Mouse (Mus musculus): Measurements from ENCODE around the gene Prom1. TPM values are rescaled to one million over a fixed set of nuclear protein-coding genes. Genes with fewer than 3 reads are reported as not detected.

Gene Prom1
- polyA plus RNA-seq, 1 experiment from 2014 or later, result 20.5 TPM

- Histone ChIP-seq H3K36me3 (ENCODE audit: control insufficient read depth, insufficient read depth, low read length) (no peaks in the 10 kb centered on the region), H3K4me3 (ENCODE audit: low read depth, low read length) (no peak overlapping the region), H3K9ac (ENCODE audit: low read depth, low read length) (no peak overlapping the region), H3K4me2 (no peak overlapping the region), H3K27me3 (ENCODE audit: control insufficient read depth, insufficient read depth, low read length) (no peaks in the 10 kb centered on the region), H3K27ac (ENCODE audit: low read depth, low read length) (no peak overlapping the region), H3K4me1 (ENCODE audit: control insufficient read depth, insufficient read depth, low read length) (no peaks in the 10 kb centered on the region), H3K9me3 (replicated peaks; ENCODE audit: control insufficient read depth, low read length) (peaks cover under 1% of the 10 kb centered on the region; the same call in 1 of the 2 replicates)
- ATAC-seq (replicated peaks; ENCODE audit: insufficient number of reproducible peaks, low FRiP score, low TSS enrichment), result no peak
- WGBS (ENCODE audit: insufficient replicate concordance), result 71% methylated on average over 2 of the region's 2 CpGs
Measured at GRCm38 (mm10) chr5:44109121-44109520, 7.3 kb upstream of the Prom1 start.

GRCm38 (mm10) chr5:44108125-44108524, 6.3 kb upstream of the Prom1 start:
- ATAC-seq (replicated peaks; ENCODE audit: insufficient number of reproducible peaks, low FRiP score, low TSS enrichment), result no peak
- no peaks in the 10 kb centered on the region for H3K36me3 ChIP-seq (ENCODE audit: control insufficient read depth, insufficient read depth, low read length)
- no peak overlapping the region for H3K9ac ChIP-seq (ENCODE audit: low read depth, low read length)
- H3K27ac ChIP-seq (ENCODE audit: low read depth, low read length), result no peak overlapping the region
- H3K4me3 ChIP-seq (ENCODE audit: low read depth, low read length), result no peak overlapping the region
- no peaks in the 10 kb centered on the region for H3K4me1 ChIP-seq (ENCODE audit: control insufficient read depth, insufficient read depth, low read length)
- H3K4me2 ChIP-seq, result no peak overlapping the region
- WGBS (ENCODE audit: insufficient replicate concordance), result 79% methylated on average over 4 of the region's 4 CpGs
- peaks cover 2% of the 10 kb centered on the region; the same call in 1 of the 2 replicates for H3K9me3 ChIP-seq (replicated peaks; ENCODE audit: control insufficient read depth, low read length)
- H3K27me3 ChIP-seq (ENCODE audit: control insufficient read depth, insufficient read depth, low read length), result no peaks in the 10 kb centered on the region

DNA sequence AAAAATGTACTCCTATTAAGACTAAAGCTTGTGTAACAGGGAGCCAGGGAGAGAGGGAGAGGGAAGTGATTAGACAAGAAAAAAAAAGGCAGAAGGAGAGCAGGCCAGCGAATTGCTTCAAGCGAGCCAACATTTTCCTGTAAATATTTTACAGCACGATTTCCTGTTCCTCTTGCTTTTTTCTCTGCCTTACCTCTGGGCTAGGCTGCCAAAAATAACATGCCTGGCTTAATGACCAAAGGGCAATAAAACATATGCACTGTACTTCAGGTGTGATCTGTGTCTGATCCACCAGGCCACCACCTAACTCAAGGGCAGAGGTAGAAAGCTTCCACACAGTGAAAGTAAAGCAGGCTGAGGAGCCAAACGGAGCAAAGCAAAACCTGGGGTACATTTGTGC, 3.4 kb upstream of the Prom1 start:
- Histone ChIP-seq H3K27ac (ENCODE audit: low read depth, low read length) (no peak overlapping the region), H3K27me3 (ENCODE audit: control insufficient read depth, insufficient read depth, low read length) (peaks cover 11% of the 10 kb centered on the region), H3K4me1 (ENCODE audit: control insufficient read depth, insufficient read depth, low read length) (peaks cover 4% of the 10 kb centered on the region), H3K36me3 (ENCODE audit: control insufficient read depth, insufficient read depth, low read length) (no peaks in the 10 kb centered on the region), H3K9ac (ENCODE audit: low read depth, low read length) (no peak overlapping the region), H3K4me2 (no peak overlapping the region), H3K9me3 (replicated peaks; ENCODE audit: control insufficient read depth, low read length) (peaks cover 2% of the 10 kb centered on the region; the same call in 1 of the 2 replicates), H3K4me3 (ENCODE audit: low read depth, low read length) (no peak overlapping the region)
- WGBS (ENCODE audit: insufficient replicate concordance), result 56% methylated on average over 4 of the region's 4 CpGs
- ATAC-seq (replicated peaks; ENCODE audit: insufficient number of reproducible peaks, low FRiP score, low TSS enrichment), result no peak

- no peak overlapping the region for H3K27ac ChIP-seq (ENCODE audit: low read depth, low read length)
- peaks cover 11% of the 10 kb centered on the region for H3K27me3 ChIP-seq (ENCODE audit: control insufficient read depth, insufficient read depth, low read length)
- H3K9ac ChIP-seq (ENCODE audit: low read depth, low read length), result no peak overlapping the region
- peaks cover 4% of the 10 kb centered on the region for H3K4me1 ChIP-seq (ENCODE audit: control insufficient read depth, insufficient read depth, low read length)
- no peak for ATAC-seq (replicated peaks; ENCODE audit: insufficient number of reproducible peaks, low FRiP score, low TSS enrichment)
- H3K4me2 ChIP-seq, result no peak overlapping the region
- peaks cover 2% of the 10 kb centered on the region; the same call in 1 of the 2 replicates for H3K9me3 ChIP-seq (replicated peaks; ENCODE audit: control insufficient read depth, low read length)
- no peaks in the 10 kb centered on the region for H3K36me3 ChIP-seq (ENCODE audit: control insufficient read depth, insufficient read depth, low read length)
- WGBS (ENCODE audit: insufficient replicate concordance), result 57% methylated on average over 8 of the region's 8 CpGs
- no peak overlapping the region for H3K4me3 ChIP-seq (ENCODE audit: low read depth, low read length)
Measured at GRCm38 (mm10) chr5:44104686-44105085, 2.9 kb upstream of the Prom1 start.

GRCm38 (mm10) chr5:44104120-44104519, 2.3 kb upstream of the Prom1 start:
- H3K9me3 ChIP-seq (replicated peaks; ENCODE audit: control insufficient read depth, low read length), result peaks cover 2% of the 10 kb centered on the region; the same call in 1 of the 2 replicates
- 82% methylated on average over 2 of the region's 2 CpGs for WGBS (ENCODE audit: insufficient replicate concordance)
- no peak overlapping the region for H3K9ac ChIP-seq (ENCODE audit: low read depth, low read length)
- no peak overlapping the region for H3K4me3 ChIP-seq (ENCODE audit: low read depth, low read length)
- H3K27ac ChIP-seq (ENCODE audit: low read depth, low read length), result no peak overlapping the region
- no peak overlapping the region for H3K4me2 ChIP-seq
- H3K36me3 ChIP-seq (ENCODE audit: control insufficient read depth, insufficient read depth, low read length), result no peaks in the 10 kb centered on the region
- H3K4me1 ChIP-seq (ENCODE audit: control insufficient read depth, insufficient read depth, low read length), result peaks cover 4% of the 10 kb centered on the region
- ATAC-seq (replicated peaks; ENCODE audit: insufficient number of reproducible peaks, low FRiP score, low TSS enrichment), result no peak
- peaks cover 16% of the 10 kb centered on the region for H3K27me3 ChIP-seq (ENCODE audit: control insufficient read depth, insufficient read depth, low read length)

GRCm38 (mm10) chr5:44103121-44103520, 1.3 kb upstream of the Prom1 start:
- no peak overlapping the region for H3K4me3 ChIP-seq (ENCODE audit: low read depth, low read length)
- no peak overlapping the region for H3K9ac ChIP-seq (ENCODE audit: low read depth, low read length)
- no peak overlapping the region for H3K27ac ChIP-seq (ENCODE audit: low read depth, low read length)
- ATAC-seq (replicated peaks; ENCODE audit: insufficient number of reproducible peaks, low FRiP score, low TSS enrichment), result no peak
- peaks cover 16% of the 10 kb centered on the region for H3K27me3 ChIP-seq (ENCODE audit: control insufficient read depth, insufficient read depth, low read length)
- no peaks in the 10 kb centered on the region for H3K36me3 ChIP-seq (ENCODE audit: control insufficient read depth, insufficient read depth, low read length)
- no peak overlapping the region for H3K4me2 ChIP-seq
- peaks cover 2% of the 10 kb centered on the region; the same call in 1 of the 2 replicates for H3K9me3 ChIP-seq (replicated peaks; ENCODE audit: control insufficient read depth, low read length)
- 87% methylated on average over 7 of the region's 7 CpGs for WGBS (ENCODE audit: insufficient replicate concordance)
- H3K4me1 ChIP-seq (ENCODE audit: control insufficient read depth, insufficient read depth, low read length), result peaks cover 4% of the 10 kb centered on the region

- WGBS (ENCODE audit: insufficient replicate concordance), result under 1% methylated on average over 43 of the region's 43 CpGs
Measured at GRCm38 (mm10) chr5:44100544-44101230, 1.1 kb downstream of the Prom1 start.

GRCm38 (mm10) chr5:44100187-44100543, 1.7 kb downstream of the Prom1 start:
- Histone ChIP-seq H3K9ac (ENCODE audit: low read depth, low read length) (peak overlapping the region; percentile 71), H3K27me3 (ENCODE audit: control insufficient read depth, insufficient read depth, low read length) (peaks cover 16% of the 10 kb centered on the region), H3K4me2 (peak overlapping the region; percentile 95), H3K4me1 (ENCODE audit: control insufficient read depth, insufficient read depth, low read length) (peaks cover 4% of the 10 kb centered on the region), H3K27ac (ENCODE audit: low read depth, low read length) (peak overlapping the region; percentile 66), H3K9me3 (replicated peaks; ENCODE audit: control insufficient read depth, low read length) (peaks cover 2% of the 10 kb centered on the region; the same call in 1 of the 2 replicates), H3K36me3 (ENCODE audit: control insufficient read depth, insufficient read depth, low read length) (no peaks in the 10 kb centered on the region), H3K4me3 (ENCODE audit: low read depth, low read length) (peak overlapping the region; percentile 65)
- ATAC-seq (replicated peaks; ENCODE audit: insufficient number of reproducible peaks, low FRiP score, low TSS enrichment), result no peak
- 10% methylated on average over 12 of the region's 12 CpGs for WGBS (ENCODE audit: insufficient replicate concordance)

More at GRCm38 (mm10) chr5:44100544-44101230, 1.1 kb downstream of the Prom1 start:
- H3K27ac ChIP-seq (ENCODE audit: low read depth, low read length), result peak overlapping the region; percentile 66
- H3K27me3 ChIP-seq (ENCODE audit: control insufficient read depth, insufficient read depth, low read length), result peaks cover 16% of the 10 kb centered on the region
- peak overlapping the region; percentile 71 for H3K9ac ChIP-seq (ENCODE audit: low read depth, low read length)
- ATAC-seq (replicated peaks; ENCODE audit: insufficient number of reproducible peaks, low FRiP score, low TSS enrichment), result peak; percentile 64; the same call in 1 of the 2 replicates
- peaks cover 2% of the 10 kb centered on the region; the same call in 1 of the 2 replicates for H3K9me3 ChIP-seq (replicated peaks; ENCODE audit: control insufficient read depth, low read length)
- H3K4me1 ChIP-seq (ENCODE audit: control insufficient read depth, insufficient read depth, low read length), result peaks cover 4% of the 10 kb centered on the region
- peak overlapping the region; percentile 95 for H3K4me2 ChIP-seq
- no peaks in the 10 kb centered on the region for H3K36me3 ChIP-seq (ENCODE audit: control insufficient read depth, insufficient read depth, low read length)
- H3K4me3 ChIP-seq (ENCODE audit: low read depth, low read length), result peak overlapping the region; percentile 65

DNA sequence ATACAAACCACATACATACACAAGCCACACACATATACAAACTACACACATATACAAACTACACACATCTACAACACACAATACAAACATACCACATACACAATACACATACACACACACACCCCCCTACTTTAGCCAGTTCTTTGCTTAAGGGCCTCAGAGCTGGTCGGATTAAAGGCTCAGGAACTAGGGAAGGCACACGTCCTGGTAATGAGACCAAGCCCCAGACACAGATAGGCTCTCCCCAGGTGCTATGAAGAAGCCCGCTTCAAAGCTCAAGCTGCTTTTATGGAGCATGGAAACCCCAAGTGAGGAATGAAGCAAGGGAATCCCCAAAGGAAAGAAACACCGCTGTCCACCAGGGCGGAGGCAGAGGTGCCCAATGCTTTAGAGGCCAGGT, 4.8 kb downstream of the Prom1 start:
- no peaks in the 10 kb centered on the region for H3K36me3 ChIP-seq (ENCODE audit: control insufficient read depth, insufficient read depth, low read length)
- no peak for ATAC-seq (replicated peaks; ENCODE audit: insufficient number of reproducible peaks, low FRiP score, low TSS enrichment)
- no peak overlapping the region for H3K4me3 ChIP-seq (ENCODE audit: low read depth, low read length)
- 75% methylated on average over 5 of the region's 5 CpGs for WGBS (ENCODE audit: insufficient replicate concordance)
- no peak overlapping the region for H3K9ac ChIP-seq (ENCODE audit: low read depth, low read length)
- peaks cover 9% of the 10 kb centered on the region for H3K27me3 ChIP-seq (ENCODE audit: control insufficient read depth, insufficient read depth, low read length)
- H3K27ac ChIP-seq (ENCODE audit: low read depth, low read length), result no peak overlapping the region
- no peaks in the 10 kb centered on the region for H3K9me3 ChIP-seq (replicated peaks; ENCODE audit: control insufficient read depth, low read length)
- H3K4me1 ChIP-seq (ENCODE audit: control insufficient read depth, insufficient read depth, low read length), result peaks cover 4% of the 10 kb centered on the region
- no peak overlapping the region for H3K4me2 ChIP-seq
